9 mouse cellular contexts compared by ENCODE assay signal in the genomic region with DNA sequence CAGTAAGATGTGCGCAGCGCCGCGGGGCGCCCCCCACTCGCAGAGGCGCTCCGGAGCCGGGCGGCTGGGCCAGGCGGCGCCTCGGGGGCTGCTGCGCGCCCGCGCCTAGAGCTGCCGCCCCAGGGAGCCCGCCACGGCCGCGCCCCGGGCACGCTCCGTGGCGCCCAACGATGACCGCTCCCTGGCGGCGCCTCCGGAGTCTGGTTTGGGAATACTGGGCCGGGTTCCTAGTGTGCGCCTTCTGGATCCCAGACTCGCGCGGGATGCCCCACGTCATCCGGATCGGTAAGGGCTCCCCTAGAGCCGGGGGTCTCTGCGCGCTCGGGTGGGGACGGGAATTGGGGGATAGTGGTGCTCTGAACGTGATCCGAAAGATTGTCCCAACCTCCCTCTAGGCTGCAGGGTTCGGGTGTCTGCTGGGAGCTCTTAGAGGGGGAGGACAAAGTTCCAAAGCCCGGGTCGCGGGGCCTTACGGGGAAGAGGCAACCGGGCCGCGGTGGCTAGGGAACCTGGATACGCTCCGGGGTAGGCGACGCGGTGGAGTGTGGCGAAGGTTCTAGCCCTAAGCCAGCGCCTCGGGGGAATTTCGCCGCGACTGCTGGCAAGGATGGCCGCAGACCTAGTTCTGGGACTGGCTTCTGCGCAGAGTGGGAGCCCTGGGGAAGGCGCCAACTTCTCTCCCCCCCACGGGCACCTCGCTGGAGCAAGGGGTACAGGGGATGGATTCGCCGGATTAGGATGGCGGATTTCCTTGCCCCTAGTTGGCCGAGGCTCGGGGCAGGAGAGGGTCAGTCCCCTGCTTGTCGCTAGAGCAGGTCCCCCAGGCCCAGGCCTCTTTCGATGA. TPM values are rescaled to one million over a fixed set of nuclear protein-coding genes. Genes with fewer than 3 reads are reported as not detected.
DNase-seq lines count a peak whose midpoint lies in the region; ATAC-seq and TF ChIP-seq lines count a peak whose summit lies in the region.
"Had no signal": no experiment of that assay in that cellular context is flagged by ENCODE, and none has a peak within 500 bp of the region (broad histone marks: within the 10 kb centered on the region; RNA-seq: fewer than 3 reads in every experiment).

Grik3 (plus strand) TSS at position 40 of the 844 bp plus-strand sequence.

- peaks cover 39% of the 10 kb centered on the region for H3K4me1 ChIP-seq in limb, embryonic 10.5 days
- peaks cover 16% of the 10 kb centered on the region for H3K4me1 ChIP-seq in testis, adult 2 months (ENCODE audit: control insufficient read depth, insufficient read depth, low read length)

- TF ChIP-seq CTCF in testis, adult 2 months (IDR thresholded peaks at IDR 0.05; ENCODE audit: control insufficient read depth, insufficient read depth, insufficient replicate concordance, low read depth, low read length): no peak

- intact Hi-C loops in heart, postnatal 14 days (cut with DNase I): no loop called here

- H3K9me3 ChIP-seq in limb, embryonic 10.5 days (replicated peaks): no peaks in the 10 kb centered on the region

- no peaks in the 10 kb centered on the region for H3K36me3 ChIP-seq in limb, embryonic 10.5 days
- no peaks in the 10 kb centered on the region for H3K36me3 ChIP-seq in testis, adult 2 months (ENCODE audit: control insufficient read depth, insufficient read depth, low read length)

- H3K27me3 ChIP-seq in limb, embryonic 10.5 days (ENCODE audit: low read depth, poor library complexity, severe bottlenecking): peaks cover 100% of the 10 kb centered on the region
- H3K27me3 ChIP-seq in testis, adult 2 months (ENCODE audit: control insufficient read depth, insufficient read depth, low read length): peaks cover 3% of the 10 kb centered on the region; the same call in 1 of the 2 replicates

- peak within 1 kb of the TSS; percentile 40 for H3K4me3 ChIP-seq in limb, embryonic 10.5 days
- H3K4me3 ChIP-seq in testis, adult 2 months (ENCODE audit: control insufficient read depth, low read depth, low read length): peak within 1 kb of the TSS; percentile 58
- H3K4me3 ChIP-seq: erythroblast, embryonic 14.5 days had no signal

- DNase-seq in embryo, embryonic 10.5 days (ENCODE audit: low spot score): peak; percentile 52
- DNase-seq in embryo, embryonic 10 days (ENCODE audit: low spot score): no peak
- peak; percentile 37 for DNase-seq in right cerebral cortex, postnatal 4 days
- no peak for DNase-seq in right cerebral cortex, adult 2 months (ENCODE audit: low spot score in 2 of 2)
- DNase-seq in limb, embryonic 10.5 days (ENCODE audit: low spot score): peak; percentile 54
- DNase-seq in heart, postnatal 14 days: no peak

- TF ChIP-seq POLR2A in testis, adult 2 months (IDR thresholded peaks at IDR 0.05; ENCODE audit: control insufficient read depth, low read depth, low read length): no peak

- no peak within 1 kb of the TSS for H3K27ac ChIP-seq in limb, embryonic 10.5 days
- no peak within 1 kb of the TSS for H3K27ac ChIP-seq in testis, adult 2 months (ENCODE audit: control insufficient read depth, insufficient read depth, low read depth, low read length)

- WGBS in limb, embryonic 10.5 days: under 1% methylated on average over 76 of the region's 77 CpGs

- ATAC-seq in erythroid progenitor cell, adult 5-6 weeks (replicated peaks; ENCODE audit: low FRiP score, poor library complexity, severe bottlenecking): no peak

RNA-seq across cellular contexts. Expression of gene Grik3, which starts in this region (rescaled TPM):
- 0.01 TPM in 1 of 2 replicates, not detected in the other for polyA plus RNA-seq in limb, embryonic 10.5 days (2016; fragmentation: Nextera tagmentation; extraction: Ambion mirVana)
- polyA plus RNA-seq in testis, adult 2 months (2012; rRNA removed): 0.29 and 0.38 TPM in 2 replicates
- total RNA-seq in erythroid progenitor cell, adult 5-6 weeks (2015; ENCODE audit: low replicate concordance): not detected in 2 replicates
- not detected in 2 replicates for total RNA-seq in erythroid progenitor cell, adult 5-6 weeks (2017; ENCODE audit: low replicate concordance)
- total RNA-seq in heart, postnatal 14 days (2021): under 1 TPM; 0.05 TPM
- polyA plus RNA-seq: erythroblast, embryonic 14.5 days had no signal

Comparison
In these comparisons a context has a peak if more than half of its experiments do, and no peak if none do; other contexts are left out.
1. DNase-seq: peak in embryo, embryonic 10.5 days (single experiment) and right cerebral cortex, postnatal 4 days (single experiment); none in embryo, embryonic 10 days (single experiment), right cerebral cortex, adult 2 months (0 of 2) and heart, postnatal 14 days (0 of 2).
2. Peak in DNase-seq and H3K4me3 ChIP-seq in limb, embryonic 10.5 days; RNA of the gene not detected or under 1 TPM.